Mouse (Mus musculus) megakaryocyte, adult 5-6 weeks (primary cell): ENCODE data around the gene Pygo1. TPM values are rescaled to one million over a fixed set of nuclear protein-coding genes. Genes with fewer than 3 reads are reported as not detected.

Source experiments
- ATAC-seq: 2 replicates; pipeline ENCODE4 v1.8.0; 2016; ENCODE audit warnings: mild to moderate bottlenecking, inconsistent platforms; ENCODE audit not compliant: poor library complexity, severe bottlenecking
- total RNA-seq, 2 experiments: library from RNA; stranded (forward) in 1 of 2; stranded (reverse) in 1 of 2; fragments of 153-499, 151-499 nt in 1 of 2; fragments of 221-1000, 200-1000 nt in 1 of 2; gene quantifications; 2 replicates each; pipeline versions ENCODE4 v1.2.3 to v1.2.4; 2015 to 2017

Pygo1 gene
- total RNA-seq (2015), result not detected in 2 replicates
- total RNA-seq (2017), result not detected in 2 replicates

GRCm38 (mm10) chr9:72925021-72925934, at the start of gene Pygo1:
Gene Pygo1, plus strand, starts transcription at chr9:72925645.
- no peak for ATAC-seq

- no peak for ATAC-seq
Observed at GRCm38 (mm10) chr9:72875878-72876277, 49.6 kb upstream of the Pygo1 start.

DNA sequence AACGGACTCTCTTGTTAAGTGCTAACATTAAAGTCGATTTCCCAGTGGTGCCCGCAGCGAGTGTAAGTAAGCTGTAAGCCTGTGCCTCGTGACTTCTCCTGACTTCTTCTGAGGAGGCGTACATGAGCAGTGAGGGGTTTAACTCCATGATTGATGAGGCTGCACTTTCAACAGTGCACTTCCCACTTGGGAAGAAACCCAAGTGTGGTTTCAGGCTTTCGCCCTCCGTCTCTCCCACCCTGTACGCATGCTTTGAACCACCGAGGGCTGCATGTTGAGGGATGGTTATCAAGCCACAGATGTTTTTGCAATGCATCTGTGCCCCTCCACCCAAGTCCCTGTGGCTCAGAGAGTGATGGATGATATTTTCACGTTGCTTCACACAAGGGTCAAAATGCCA, 47.5 kb upstream of the Pygo1 start:
- ATAC-seq, result no peak

DNA sequence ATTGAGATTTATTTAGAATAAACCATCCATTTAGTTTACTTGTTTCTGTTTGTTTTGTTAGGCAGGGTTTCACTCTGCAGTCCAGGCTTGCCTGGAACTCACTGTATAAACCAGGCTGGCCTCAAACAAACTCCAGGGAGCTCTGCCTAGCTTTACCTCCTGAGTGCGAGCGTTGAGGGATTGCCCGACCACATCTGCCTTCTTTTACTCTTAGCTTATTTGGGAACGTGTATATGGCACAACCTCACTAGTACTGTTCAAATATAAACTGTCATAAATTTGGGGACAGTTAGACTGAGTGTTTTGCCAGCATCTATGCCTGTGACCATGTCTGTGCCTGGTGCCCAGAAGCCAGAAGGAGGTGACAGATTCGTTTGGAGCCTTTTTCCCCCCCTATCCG, 46.8 kb upstream of the Pygo1 start:
- ATAC-seq, result no peak

DNA sequence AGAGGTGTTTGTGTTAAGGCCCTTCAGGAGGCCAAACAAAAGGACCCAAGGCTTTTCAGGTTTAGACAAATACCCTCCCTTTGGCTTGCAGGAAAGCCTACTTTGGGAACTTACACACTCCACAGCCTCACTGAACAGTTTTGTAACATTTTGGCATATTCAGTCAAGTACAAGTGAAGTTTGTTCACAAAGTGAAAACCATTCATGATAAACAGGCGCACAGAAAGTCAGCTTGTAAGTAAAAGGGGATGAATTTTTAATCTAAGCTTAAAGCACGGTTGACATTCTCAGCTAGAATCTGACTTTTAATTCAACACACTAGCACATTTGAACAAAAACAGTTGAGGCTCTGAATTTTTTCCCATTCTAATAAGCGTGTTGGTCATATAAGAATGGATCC, 45.8 kb upstream of the Pygo1 start:
- ATAC-seq, result no peak

DNA sequence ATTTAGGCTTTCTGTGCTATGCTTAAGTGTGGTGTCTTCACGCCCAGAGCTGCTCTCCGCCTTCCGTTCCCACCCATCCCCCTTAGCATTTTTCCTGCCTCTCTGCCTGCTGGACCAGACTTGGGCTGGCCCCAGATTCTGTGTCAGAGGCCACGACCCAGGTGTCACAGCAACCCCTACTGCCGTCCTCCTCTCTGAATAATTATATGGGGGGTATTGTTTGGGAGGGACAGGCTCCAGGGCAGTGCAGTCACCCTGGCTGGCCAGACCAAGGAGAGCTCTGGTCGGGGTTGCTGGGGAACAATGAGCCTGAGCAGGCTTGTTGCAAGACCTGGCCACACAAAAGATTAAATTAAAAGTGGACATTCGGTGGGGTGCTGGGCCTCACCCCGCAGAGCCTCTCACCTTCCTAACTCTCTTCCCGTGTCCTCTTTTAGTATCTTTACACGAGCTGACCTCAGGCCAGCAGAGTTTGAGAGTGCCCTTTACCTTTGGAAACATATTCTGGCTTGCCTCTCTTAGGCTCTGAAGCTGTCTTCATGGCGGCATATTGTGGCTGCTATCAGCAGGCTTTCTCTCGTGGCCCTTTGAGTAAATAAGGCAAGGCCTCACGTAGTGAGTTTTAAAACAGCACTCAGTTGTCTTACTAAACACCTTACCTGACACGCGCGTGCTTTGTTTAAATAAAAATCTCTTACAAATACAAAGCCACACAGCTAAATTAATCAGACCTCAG, 45.1 kb upstream of the Pygo1 start:
- no peak for ATAC-seq

- no peak for ATAC-seq
Observed at GRCm38 (mm10) chr9:72881026-72881768, 44.2 kb upstream of the Pygo1 start.

- ATAC-seq, result peak; percentile 72
Observed at GRCm38 (mm10) chr9:72883940-72884339, 41.5 kb upstream of the Pygo1 start.

DNA sequence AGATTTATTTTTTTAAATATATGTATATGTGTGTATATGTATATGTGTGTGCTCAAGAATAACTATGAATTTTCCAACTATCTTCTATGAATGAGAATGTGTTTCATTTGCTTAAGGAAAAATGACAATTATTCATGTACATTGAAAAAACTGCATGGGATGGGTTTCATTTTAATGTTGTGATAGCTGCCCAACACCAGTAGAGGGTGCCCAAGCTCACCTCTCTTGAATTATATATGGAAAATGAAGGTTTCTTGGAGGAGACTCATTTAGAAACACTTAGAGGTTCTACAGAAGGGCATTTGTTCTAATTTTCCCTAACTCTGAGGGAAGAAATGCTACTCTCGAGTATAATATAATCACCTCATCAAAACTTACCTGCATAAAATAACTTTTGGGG, 35.7 kb upstream of the Pygo1 start:
- ATAC-seq, result no peak

GRCm38 (mm10) chr9:72890499-72891085, 34.9 kb upstream of the Pygo1 start:
- ATAC-seq, result no peak

DNA sequence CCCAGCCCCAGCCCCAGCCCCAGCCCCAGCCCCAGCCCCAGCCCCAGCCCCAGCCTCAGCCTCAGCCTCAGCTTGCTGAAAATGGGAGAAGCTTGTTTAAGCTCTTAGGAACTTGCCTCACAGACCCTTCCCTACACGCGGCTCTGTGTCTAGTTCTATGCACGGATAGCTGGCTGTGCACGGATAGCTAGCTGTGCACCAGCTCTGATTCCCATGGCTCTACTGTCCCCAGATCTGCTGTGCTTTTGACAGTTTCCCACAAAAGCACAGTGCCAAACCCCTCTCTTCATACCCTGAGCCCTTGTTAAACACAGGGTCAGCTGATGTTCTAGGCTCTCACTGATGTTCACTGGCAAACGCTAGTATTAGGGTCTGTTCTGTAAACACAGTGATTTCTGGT, 32.7 kb upstream of the Pygo1 start:
- no peak for ATAC-seq

GRCm38 (mm10) chr9:72894796-72895352, 30.6 kb upstream of the Pygo1 start:
- no peak for ATAC-seq

DNA sequence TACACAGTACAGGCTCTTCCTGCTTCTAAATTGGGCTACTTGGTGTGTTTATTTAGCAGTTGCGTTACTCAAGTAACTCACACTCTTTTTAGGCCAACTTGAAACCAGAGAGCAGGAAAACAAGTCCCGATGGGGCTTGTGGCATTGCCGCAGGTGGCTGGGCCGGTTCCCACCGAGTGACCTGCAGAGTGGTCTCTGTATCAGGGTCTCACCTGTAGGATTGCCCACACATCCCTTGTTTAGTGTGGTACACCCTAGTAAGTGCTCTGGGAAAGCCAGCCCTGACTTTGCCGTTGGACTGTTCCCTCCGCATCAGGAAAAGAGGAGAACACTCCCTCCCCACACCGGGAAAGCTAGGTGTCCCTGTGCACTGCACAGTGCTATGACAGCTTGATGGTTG, 23.4 kb upstream of the Pygo1 start:
- no peak for ATAC-seq

- ATAC-seq, result no peak
Observed at GRCm38 (mm10) chr9:72902611-72903010, 22.8 kb upstream of the Pygo1 start.

- no peak for ATAC-seq
Observed at GRCm38 (mm10) chr9:72906693-72907103, 18.7 kb upstream of the Pygo1 start.

GRCm38 (mm10) chr9:72911381-72911780, 14.1 kb upstream of the Pygo1 start:
- no peak for ATAC-seq

DNA sequence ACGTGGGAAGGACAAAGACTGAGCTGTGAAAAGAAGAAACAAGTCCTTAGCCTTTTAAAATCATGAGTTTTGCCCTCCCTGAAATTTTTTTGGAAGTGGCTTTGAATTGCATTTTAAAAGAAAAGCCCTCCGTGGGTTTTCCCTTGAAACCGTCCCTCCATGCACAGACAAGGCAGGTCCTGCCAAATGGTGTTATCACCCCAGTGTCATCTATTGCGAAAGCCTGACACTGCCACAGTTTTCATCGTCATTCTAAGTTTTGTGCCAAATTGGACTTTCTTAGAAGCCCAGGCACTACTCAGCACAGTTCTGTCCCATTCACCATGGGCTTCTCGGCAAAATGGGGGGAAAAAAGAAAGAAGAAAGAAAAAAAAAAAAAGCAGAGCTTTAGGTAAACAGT, 11.9 kb upstream of the Pygo1 start:
- no peak for ATAC-seq

DNA sequence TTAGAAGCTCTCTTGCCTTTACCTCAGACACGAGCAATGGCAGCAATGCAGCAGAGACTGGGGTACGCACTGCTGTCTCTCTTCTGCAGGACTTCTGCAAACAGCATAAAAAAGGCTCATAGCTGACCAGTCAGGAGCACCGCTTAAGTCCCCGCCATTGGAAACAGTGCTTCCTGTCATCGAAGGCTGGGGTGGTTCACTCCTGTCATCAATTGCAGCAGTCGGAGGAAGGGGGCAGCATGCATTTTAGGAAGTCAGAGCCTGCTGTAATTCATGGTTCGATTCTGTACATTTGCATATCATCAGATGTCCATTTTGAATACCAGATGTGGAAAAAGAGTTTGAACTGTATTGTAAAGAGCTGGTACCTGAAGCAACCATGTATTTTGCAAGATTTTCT, 9.7 kb upstream of the Pygo1 start:
- no peak for ATAC-seq

GRCm38 (mm10) chr9:72923068-72923467, 2.4 kb upstream of the Pygo1 start:
- no peak for ATAC-seq

GRCm38 (mm10) chr9:72925935-72926258, 452 bp downstream of the Pygo1 start:
- ATAC-seq, result no peak
